Mouse (Mus musculus) neutrophil, adult 59 days (primary cell): ENCODE data around the gene Cpz. TPM values are rescaled to one million over a fixed set of nuclear protein-coding genes. Genes with fewer than 3 reads are reported as not detected.

ENCODE experiments used
- total RNA-seq, 2 experiments: library from RNA; stranded (reverse); gene quantifications; 1 replicate in 1 of 2; 2 replicates in 1 of 2; pipeline ENCODE4 v1.2.4; 2023

The Cpz gene
- under 1 TPM in 1 of 2 experiments, not detected in 1; 0.16 TPM for total RNA-seq

GRCm38 (mm10) chr5:35525469-35526123 lies at the start of gene Cpz:
Cpz (minus strand) TSS chr5:35525698.

GRCm38 (mm10) chr5:35574653-35575599 lies 49.4 kb upstream of the Cpz start, which contains the start of gene Trmt44:
Trmt44 (minus strand) TSS chr5:35575070.

Other genes starting within 250 kb of the Cpz start
- gene Adra2c, start 247.4 kb downstream of the Cpz start, total RNA-seq, result not detected
- gene Hmx1, start 136.6 kb downstream of the Cpz start, total RNA-seq, result not detected
- 1 to 10 TPM; 5.6 to 6.4 TPM for gene Trmt44, start 49.4 kb upstream of the Cpz start, total RNA-seq
- 100 to 1,000 TPM; 163 to 165 TPM for gene Acox3, start 57.3 kb upstream of the Cpz start, total RNA-seq
- under 1 TPM; 0.26 to 0.40 TPM for gene Htra3, start 154.1 kb upstream of the Cpz start, total RNA-seq
- gene Sh3tc1, start 214.3 kb upstream of the Cpz start, total RNA-seq, result 10 to 100 TPM; 19.0 to 25.3 TPM
- gene Ablim2, start 232.2 kb upstream of the Cpz start, total RNA-seq, result not detected